Mouse (Mus musculus) bone marrow macrophage, adult 2 months (primary cell): ENCODE measurements around the gene Trim25. TPM values are rescaled to one million over a fixed set of nuclear protein-coding genes. Genes with fewer than 3 reads are reported as not detected.

Experiments used
- H3K27ac ChIP-seq: 2 replicates; pipeline ENCODE4 v1.5.1; 2012; ENCODE audit warnings: low read depth, low read length; ENCODE audit not compliant: insufficient read depth
- H3K4me1 ChIP-seq: 2 replicates; pipeline ENCODE4 v1.6.1; 2012; ENCODE audit warnings: low read length; ENCODE audit not compliant: control insufficient read depth, insufficient read depth
- H3K4me3 ChIP-seq: 2 replicates; pipeline ENCODE4 v1.5.1; 2012; ENCODE audit warnings: mild to moderate bottlenecking, low read length, moderate library complexity; ENCODE audit not compliant: insufficient read depth
- CTCF ChIP-seq: IDR thresholded peaks from 2 replicates; pipeline ENCODE4 v1.5.1; 2012; ENCODE audit warnings: low read depth, mild to moderate bottlenecking, low read length, moderate library complexity
- POLR2A ChIP-seq: IDR thresholded peaks from 2 replicates; pipeline ENCODE4 v1.6.1; 2012; ENCODE audit warnings: mild to moderate bottlenecking, low read depth, low read length, borderline replicate concordance
- polyA plus RNA-seq: library from polyadenylated mRNA; stranded (reverse); fragments of >200 nt; gene quantifications from 2 replicates; pipeline ENCODE4 v1.2.4, GENCODE M21; 2012; ENCODE audit not compliant: missing spikeins, insufficient read depth, insufficient read length

Gene Trim25
- polyA plus RNA-seq = 85.2 and 95.7 TPM in 2 replicates

DNA sequence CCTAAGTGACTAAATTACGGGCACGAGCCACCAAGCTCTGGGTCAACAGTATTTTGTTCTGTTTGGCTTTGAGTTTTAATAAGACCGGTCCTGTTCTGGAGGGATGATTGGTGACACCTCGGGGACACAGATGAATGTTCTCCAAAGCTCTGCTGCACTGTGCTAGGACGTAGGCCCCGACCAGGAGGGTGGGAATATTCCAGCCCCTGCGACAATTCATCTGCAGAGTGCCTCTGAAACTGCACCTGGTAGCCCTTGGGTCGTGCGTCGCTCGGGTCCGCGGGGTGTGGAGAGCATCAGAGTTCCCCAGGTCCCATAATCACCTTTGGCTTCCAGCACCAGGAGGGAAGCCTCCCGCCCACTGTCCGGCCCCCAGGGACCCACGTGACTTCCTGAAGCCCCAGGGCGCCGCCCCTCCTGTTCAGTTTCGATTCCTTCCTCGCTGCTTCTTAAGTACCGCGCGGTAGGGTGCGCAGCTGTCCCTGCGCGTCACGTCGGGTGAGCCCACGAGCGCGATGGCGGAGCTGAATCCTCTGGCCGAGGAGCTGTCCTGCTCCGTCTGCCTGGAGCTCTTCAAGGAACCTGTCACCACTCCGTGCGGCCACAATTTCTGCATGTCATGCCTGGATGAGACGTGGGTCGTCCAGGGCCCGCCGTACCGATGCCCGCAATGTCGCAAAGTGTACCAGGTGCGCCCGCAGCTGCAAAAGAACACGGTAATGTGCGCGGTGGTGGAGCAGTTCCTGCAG is at the start of gene Trim25:
TSS of gene Trim25 (plus strand) at position 403 of the 749 bp plus-strand sequence.
- Histone ChIP-seq H3K4me3 (peak within 1 kb of the TSS; percentile 96), H3K4me1 (peaks cover 46% of the 10 kb centered on the region), H3K27ac (peak within 1 kb of the TSS; percentile 84)
- TF ChIP-seq POLR2A = peak; percentile 90
- no peak for TF ChIP-seq CTCF

DNA sequence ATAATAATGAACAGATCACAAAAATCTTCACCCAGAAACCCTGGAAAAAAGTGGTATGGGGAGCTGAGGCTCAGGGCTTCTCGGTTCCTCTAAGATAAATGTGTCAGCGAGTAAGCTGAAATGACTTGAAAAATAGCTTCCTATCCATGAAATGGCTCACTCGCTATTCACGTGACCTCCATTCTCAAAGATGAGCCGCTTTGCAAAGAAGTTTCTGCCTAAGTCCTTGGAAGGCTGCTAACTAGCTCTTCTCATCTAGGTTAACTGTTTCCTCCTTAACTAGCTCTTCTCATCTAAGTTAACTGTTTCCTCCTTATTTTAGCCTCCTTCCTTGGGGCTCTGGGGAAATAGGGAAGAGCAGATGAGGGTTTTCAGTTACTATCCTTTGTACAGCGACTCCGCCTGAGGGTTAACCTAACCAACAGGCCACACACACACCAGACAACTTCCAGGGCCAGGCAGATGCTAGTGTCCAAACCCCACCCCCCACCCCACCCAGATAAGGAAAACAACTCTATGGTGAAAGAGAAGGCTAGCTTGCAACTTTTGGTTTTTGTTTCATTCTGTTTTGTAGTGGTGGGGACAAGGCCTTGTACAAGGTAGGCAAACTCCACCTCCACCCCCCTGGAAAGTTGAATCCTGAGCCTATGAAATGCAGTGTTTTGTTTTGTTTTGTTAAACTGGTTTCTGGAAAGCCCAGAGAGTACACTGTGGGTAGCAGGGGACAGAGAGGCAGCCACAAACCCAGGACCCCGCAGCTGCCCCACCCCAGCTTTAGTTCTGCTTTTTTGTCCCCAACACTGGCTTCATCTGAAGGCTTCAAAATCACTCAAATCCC is 49.2 kb upstream of the Trim25 start:
- no peak for TF ChIP-seq CTCF
- no peak for TF ChIP-seq POLR2A
- H3K27ac ChIP-seq = peak overlapping the region; percentile 66

DNA sequence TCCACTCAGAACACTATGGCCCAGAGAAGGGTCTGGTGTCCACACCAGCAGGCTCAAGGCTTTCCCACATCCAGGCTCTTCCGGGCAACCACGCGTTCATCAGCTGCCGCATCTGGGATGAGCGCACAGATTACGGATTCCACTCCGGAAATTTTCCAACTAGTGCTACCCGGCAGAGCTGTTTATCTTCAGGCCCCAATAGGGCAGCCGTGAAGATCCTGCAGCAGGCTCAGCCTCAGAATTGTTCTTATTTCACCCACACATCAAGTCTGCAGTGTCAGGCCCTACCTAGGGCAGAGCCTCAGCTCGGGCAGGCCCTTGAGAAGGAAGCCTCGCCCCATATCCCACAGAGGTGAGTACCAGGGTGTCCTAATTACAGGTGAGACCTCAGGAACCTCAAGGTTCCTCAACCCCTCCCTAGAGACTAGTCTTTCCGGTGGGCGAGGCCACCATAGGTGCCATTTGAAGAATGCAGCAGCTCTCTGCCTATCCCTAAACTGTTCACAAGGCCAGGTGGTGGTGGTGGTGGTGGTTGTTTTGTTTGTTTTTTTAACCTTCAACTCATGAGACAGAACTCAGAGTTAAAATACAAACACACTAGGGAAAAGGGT is 48.4 kb upstream of the Trim25 start:
- Histone ChIP-seq H3K4me3 (0 out of 2 replicates have a peak overlapping the region, but pooled peaks have one; percentile 1), H3K27ac (peak overlapping the region; percentile 66), H3K4me1 (peaks cover 49% of the 10 kb centered on the region)
- no peak for TF ChIP-seq CTCF
- TF ChIP-seq POLR2A = no peak

More for the DNA sequence above, 49.2 kb upstream of the Trim25 start:
- H3K4me1 ChIP-seq = peaks cover 46% of the 10 kb centered on the region
- 0 out of 2 replicates have a peak overlapping the region, but pooled peaks have one; percentile 1 for H3K4me3 ChIP-seq

DNA sequence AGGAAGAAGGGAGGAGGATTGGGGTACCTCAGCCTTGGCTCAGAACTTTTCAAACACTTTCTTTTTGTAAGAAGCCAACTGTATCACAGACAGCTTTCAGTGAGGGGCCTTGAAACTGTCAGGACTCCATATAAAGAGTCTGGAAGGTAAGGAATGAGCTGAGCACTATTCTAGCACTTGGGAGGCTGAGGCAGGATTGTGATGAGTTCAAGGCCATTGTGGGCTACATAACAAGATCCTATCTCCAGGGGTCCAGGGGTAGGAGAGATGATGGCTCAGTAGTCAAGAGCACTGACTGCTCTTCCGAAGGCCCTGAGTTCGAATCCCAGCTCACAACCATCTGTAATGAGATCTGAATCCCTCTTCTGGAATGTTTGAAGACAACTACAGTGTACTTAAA is 47.6 kb upstream of the Trim25 start:
- Histone ChIP-seq H3K4me3 (no peak overlapping the region), H3K27ac (no peak overlapping the region), H3K4me1 (peaks cover 48% of the 10 kb centered on the region)
- TF ChIP-seq POLR2A = no peak
- no peak for TF ChIP-seq CTCF

DNA sequence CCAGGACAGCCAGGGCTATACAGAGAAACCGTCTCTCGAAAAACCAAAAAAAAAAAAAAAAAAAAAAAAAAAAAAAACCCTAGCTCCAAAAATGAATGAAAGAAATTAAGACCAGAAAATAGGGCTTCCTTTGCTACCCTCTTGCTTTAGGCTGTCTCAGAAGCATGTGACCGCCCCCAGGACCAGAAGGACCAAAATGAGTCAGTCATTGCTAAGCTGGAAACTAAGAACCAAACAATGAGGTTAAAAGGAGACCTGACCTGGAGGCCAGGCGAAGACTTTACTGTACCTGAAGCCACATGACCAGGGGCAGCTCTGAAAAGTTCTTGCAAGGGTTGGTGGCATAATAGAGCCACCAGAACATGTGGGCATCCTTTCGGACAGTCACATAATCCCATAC is 47.1 kb upstream of the Trim25 start:
- Histone ChIP-seq H3K4me1 (peaks cover 44% of the 10 kb centered on the region), H3K4me3 (no peak overlapping the region), H3K27ac (no peak overlapping the region)
- no peak for TF ChIP-seq CTCF
- TF ChIP-seq POLR2A = no peak

DNA sequence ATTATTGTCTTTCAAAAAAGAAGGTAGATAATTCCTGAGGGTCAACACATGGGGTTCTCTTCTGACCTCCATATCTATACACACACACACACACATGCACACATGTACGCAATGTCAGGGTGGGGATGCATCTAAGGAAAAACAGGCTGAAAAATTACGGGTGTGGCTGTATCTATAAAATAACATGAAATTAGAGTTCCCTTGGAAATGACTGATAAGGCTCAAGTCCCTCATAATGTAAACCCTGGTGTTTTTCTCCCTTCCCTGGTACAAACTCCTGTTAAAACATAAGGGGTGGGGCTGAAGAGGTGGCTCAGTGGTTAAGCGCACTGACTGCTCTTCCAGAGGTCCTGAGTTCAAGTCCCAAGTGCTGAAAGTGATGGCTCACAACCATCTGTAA is 45.6 kb upstream of the Trim25 start:
- Histone ChIP-seq H3K4me3 (peak overlapping the region; percentile 83), H3K27ac (no peak overlapping the region), H3K4me1 (peaks cover 46% of the 10 kb centered on the region)
- no peak for TF ChIP-seq CTCF
- no peak for TF ChIP-seq POLR2A

DNA sequence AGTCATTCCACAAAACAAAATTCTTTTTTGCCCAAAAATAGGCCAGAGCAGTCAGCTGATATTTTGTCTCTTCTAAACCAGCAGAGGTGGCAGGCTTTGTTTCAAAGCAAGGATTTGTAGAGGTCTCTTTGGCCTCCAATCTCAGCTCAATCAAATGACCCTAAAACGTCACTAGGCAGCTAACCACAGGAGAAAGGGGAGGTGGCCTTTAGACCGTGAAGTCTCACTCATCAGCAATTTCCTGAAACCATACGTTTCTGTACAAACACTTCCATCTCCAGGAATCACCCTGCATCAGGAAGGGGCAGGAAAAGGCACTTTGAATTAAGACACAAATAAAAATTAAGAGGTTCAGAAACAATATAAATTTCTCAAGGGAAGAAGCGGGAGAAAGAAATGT is 44.4 kb upstream of the Trim25 start:
- Histone ChIP-seq H3K4me1 (peaks cover 40% of the 10 kb centered on the region), H3K4me3 (peak overlapping the region; percentile 83), H3K27ac (peak overlapping the region; percentile 96)
- no peak for TF ChIP-seq CTCF
- no peak for TF ChIP-seq POLR2A

DNA sequence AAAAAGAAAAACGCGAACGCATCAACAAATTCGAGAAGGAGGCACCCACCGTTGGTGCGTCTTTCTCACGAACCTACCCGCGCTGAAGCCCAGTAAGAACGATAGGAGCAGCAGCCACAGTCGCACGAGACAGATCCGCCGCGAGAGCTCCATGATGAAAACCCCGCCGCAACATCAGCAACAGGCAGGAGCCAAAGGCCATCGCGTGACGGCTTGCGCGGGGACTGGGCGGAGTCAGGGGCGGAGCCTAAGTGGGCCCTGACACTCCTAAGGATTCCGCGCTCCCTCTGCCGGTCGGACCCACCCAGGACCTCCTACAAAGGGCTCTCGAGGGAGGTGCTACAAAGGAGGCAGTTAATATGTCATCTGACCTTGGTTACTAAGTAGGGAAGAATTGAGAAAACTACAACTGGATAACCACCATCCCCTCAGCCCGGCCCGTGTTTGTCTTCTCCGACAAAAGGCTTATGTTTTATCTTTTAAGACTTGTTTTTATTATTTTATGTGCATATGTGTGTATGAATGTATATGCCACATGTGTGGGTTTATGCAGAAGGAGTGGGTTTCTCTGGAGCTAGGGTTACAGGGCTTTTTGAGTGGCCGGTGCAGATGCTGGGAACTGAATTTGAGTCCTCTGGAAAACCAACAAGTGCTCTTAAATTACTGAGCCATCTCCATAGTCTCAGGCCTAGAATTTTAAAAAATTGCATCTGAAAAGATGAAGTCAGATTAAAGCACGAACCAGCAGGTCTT is 43.8 kb upstream of the Trim25 start, which contains the start of gene Scpep1:
TSS of gene Scpep1 (minus strand) at position 249 of the 753 bp plus-strand sequence.
- peak within 1 kb of the TSS; percentile 83 for H3K4me3 ChIP-seq
- TF ChIP-seq POLR2A (0 out of 2 replicates have a peak, but pooled peaks have one; percentile 48), CTCF (no peak)
- peaks cover 38% of the 10 kb centered on the region for H3K4me1 ChIP-seq
- peak within 1 kb of the TSS; percentile 96 for H3K27ac ChIP-seq

DNA sequence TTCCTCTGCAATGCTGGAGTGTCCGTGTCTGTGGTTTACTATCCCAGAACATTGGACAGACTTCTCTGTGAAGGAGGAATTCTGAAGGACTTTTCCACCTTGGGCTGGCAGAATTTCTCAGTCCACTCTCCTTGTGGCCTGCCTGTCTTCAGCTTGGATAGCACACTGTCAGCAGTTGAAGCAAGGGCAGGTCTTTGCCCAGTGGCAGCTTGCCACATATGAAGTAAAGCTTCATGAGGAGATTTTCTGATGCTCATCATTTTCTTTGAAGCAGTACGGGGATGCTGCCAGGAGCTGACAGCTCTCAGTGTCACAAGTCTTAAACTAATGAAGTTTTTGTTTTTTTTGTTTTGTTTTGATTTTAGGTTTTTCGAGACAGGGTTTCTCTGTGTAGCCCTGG is 40.3 kb upstream of the Trim25 start:
- Histone ChIP-seq H3K4me1 (peaks cover 10% of the 10 kb centered on the region), H3K27ac (peak overlapping the region; percentile 58), H3K4me3 (no peak overlapping the region)
- TF ChIP-seq POLR2A (no peak), CTCF (no peak)
